Mouse (Mus musculus) activated CD4-positive, CD25-positive, alpha-beta regulatory T cell, adult 4 months (primary cell): ENCODE measurements around the gene Tmem156. TPM values are rescaled to one million over a fixed set of nuclear protein-coding genes. Genes with fewer than 3 reads are reported as not detected.
A peak's percentile ranks its signal among the peaks of the same experiment; 100 is the strongest.

Source experiments
- ATAC-seq: one replicate; pipeline ENCODE4 v1.8.0; 2017
- polyA plus RNA-seq, 2 experiments: library from polyadenylated mRNA; unstranded; fragments of 100-300 nt; shearing (Covaris generic); gene quantifications; one replicate each; pipeline ENCODE4 v1.2.1; 2017

The Tmem156 gene
- polyA plus RNA-seq, 2 experiments from 2014 or later: 16.2 to 21.7 TPM

DNA sequence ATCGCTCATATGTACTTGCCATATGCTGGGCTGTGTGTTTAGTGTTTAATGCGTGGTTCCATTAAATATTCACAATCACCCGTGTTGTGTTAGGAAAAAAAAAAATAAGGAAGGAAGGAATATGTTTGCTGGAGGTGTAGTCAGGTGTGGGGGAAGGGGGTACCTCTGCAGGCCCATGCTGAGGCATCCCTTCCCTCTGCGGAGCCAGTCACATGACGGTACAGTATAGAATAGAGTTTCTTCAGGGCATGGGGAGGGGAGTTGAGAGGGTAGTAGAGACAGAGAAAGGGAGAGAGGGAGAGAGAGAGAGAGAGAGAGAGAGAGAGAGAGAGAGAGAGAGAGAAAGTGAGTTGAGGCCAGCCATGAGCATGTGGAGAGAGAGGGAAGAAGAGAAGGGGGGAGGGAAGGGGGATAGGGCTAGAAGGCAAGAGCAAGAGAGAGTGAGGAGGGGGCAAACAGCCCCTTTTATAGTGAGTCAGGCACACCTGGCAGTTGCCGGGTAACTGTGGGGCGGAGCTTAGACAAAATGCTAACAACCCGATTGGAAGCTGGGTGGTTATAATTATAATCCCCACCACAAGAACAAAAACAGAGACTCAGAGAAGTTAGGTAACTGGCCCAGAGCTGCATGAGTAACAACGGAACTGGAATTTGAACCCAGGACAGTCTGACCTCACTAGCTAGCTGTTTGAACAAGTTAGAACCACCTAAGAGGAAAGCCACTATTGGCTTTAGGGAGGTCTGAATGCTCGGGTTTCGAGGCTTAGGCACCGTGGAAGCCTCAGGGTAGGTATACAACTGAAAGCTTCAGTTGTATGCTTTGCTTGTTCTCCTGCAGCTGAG, 45.3 kb downstream of the Tmem156 start:
- no peak for ATAC-seq

DNA sequence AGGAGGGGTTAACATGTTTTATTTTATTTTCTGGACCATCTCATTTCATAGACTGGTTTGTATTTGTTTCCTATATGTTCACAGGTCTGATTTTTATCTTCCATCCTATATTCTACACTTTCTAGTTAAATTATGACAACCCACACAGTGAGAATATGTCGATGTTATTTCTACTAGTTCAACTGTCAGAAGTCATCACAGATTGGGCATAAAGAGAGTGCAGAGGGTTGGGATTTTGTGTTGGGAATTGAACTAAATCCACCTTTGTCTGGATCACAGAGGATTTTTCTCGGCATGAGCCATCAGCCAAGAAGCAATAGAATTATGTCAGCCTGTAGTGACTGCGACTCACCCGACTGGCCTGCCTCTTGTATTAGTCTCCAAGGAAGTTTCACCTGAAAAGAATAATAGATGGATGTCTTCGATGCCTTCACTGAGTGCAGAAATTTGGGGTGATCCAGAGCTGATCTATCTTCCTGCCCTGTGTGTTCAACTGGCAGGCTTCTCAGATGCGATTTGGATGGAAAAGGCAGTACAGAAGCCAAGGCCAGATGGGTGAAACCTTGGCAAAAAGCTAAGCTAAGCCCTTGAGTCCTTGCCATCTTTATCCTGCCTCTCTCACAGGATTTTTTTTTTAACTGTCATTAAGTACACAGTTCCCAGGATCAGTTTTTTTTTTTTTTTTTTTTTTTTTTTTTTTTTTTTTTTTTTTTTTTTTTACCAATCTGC, 46.1 kb downstream of the Tmem156 start:
- ATAC-seq: no peak

DNA sequence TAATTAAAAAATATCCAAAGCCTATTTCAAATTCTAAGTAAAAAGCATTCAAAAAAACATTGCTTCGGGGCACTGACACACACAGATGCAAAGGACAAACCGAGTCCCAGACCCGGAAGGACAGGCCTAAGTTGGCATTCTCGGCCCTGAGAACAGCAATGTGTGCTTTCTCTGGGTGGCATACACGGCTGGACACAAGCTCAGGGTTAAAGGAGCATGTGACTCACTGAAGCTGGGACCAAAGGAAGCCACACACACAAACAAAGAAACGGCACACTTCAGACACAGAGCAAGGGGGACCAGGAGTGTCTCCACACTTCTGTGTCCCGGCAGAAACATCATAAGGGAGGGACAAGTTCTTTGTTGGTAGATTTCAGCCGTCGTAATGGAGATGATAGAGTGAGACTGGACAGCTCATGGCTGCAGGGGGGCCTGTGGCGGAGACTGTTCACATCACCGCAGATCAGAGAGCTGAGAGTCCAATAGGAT, 48.5 kb downstream of the Tmem156 start:
- no peak for ATAC-seq

DNA sequence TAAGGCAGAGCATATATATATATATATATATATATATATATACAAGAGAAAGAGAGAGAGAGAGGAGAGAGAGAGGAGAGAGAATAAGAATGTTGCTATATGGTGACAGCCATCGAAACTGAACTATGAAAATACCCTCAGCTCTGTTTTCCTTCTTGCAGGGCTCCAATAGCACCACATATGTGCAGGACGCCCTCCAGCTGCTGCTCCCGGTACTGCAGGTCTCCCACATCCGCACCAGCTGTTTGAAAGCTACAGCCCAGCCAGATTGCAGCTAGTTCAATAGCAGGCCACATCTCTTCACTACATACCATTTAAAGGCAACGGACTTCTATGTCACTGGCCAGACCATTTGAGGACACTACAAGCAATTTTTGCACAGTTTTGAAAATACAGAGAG, 51.5 kb downstream of the Tmem156 start:
- no peak for ATAC-seq

DNA sequence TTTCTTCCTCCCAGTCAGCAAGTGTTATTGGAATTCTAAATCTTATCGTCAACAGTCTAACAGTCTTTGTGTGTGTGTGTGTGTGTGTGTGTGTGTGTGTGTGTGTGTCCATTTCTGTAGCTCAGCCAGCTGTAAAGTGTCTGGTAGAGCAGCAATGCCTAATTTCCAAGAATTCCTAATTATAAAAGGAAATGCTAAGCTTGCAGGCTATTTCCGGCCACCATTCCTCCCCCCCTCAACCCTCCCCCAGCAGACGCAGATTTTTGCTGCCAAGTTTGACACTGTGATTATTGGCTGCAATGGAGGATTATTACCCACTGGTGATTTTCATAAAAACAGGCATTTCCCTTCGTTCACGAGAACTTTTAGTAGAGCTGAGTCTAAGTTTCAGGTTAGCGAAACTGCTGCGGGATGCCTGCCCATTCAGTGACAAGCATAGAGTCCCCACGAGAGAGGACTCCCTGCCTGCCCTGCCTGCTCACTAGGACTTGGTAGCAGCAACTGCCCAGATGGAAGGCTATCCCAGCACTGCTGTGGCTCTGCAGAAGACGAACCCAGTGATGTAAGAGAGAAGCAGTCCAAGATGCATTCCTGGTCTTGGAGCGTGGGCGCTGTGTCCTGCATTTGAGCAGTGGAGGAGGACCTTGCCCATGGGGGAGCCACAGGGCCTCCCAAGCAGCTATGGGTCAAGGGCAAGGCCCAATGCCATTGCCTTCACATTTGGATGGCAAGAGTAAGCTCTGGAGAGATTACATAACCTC, 52.9 kb downstream of the Tmem156 start:
- no peak for ATAC-seq

DNA sequence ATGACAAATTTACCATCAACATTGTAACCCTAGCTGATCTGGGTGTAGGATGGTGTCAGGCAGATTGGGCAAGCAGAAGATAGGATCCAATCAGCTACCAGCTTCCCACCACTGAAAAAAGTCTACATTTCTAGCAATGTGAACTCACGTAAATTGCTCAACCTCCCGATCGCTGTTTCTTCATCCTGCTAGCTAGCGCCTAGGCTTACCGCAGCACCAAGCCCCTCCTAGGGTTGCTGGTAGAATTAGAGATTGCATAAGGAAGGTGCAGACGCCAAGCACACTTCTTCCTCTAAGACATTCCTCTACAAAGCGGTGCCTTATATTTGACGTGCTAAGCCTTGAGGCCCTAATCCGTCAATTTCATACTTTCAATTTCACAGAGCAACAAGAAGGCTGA, 53.6 kb downstream of the Tmem156 start:
- ATAC-seq: no peak

DNA sequence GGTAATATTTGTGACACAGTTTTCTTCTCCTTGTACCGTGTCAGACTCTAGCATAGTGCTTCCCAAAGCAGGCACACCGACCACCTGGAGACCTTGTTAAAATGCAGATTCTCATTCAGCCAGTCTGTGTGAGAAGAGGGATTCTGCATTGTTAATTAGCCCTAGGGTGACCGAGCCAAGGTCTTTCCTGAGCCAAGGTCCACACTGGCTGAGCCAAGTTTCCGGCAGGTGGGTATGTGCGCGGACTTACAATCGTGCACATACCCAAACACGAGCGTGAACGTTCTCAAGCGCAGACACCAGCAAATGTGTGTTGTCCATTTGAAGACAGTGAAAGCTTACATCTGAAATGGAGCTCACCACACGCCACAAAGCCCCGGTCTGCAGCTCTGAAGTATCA, 55.3 kb downstream of the Tmem156 start:
- no peak for ATAC-seq

DNA sequence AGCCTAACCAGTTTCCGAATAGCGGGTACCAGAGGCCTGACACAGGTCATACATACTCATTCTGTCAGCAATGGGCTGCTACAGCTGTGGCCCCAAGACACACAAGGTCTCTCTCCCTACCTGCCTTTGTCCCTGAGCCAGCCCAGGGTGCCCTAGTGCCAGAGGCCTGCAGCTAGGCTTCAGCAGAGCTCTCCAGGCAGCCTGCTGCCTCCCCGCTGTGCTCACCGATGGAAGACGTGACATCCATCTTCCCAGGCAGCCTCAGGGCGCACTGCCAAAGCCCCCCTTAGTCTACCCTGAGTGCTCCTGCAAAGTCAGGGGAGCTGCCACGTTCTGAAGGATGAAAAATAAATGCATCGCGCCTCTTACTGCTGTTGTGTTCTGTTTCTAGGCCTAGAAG, 63.9 kb downstream of the Tmem156 start:
- ATAC-seq: no peak

DNA sequence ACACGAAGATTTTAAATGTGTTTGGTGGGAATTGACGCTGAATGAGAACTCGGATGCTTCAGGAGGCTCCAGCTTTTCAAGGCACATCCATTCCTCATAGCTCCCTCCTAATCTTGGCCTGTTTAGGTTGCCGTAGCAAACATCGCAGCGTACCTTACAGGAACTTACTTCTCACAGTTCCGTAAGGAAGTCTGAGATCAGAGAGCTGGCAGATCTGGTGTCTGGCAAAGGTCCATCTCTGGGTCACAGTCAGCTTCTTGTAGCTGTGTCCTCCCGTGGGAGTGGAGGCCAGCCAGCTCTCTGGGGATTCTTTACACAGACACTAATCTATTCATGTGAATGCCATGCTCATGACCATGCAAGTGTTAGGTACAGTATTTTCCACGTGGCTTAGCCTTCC, 65.2 kb downstream of the Tmem156 start:
- ATAC-seq: no peak

DNA sequence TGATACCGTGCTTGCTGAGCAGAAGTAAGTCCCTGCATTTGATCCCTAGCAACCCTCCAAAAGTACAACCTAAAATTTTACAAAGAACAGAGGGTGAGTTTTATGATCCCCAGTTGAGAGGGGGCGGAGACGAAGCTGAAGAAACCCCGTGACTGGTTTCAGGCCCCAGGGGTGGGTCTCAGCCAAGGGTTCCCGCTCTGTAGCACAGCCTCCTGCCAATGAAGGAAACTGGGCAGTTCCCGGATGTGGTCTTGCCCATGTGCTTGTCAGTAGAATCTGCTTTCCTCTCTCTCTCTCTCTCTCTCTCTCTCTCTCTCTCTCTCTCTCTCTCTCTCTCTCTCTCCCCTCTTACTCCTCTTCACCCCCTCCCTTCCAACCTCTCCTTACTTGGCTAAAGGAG, 66.0 kb downstream of the Tmem156 start:
- peak; percentile 97 for ATAC-seq

DNA sequence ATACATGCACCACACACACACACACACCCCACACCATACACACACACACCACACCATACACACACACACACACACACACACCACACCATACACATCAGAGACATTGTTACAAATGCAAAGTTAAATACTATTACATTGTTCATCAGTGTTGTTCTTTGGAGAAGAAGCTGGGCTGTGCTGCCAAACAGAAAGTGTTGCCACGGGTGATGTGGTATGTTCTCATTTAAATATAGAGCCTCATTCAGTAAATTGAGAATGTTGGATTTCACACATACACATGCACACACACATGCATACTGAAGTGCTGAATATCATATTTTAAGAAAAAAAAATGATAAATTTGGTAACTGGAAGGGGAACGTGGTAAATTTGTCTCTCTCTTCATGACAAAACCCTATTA, 67.3 kb downstream of the Tmem156 start:
- ATAC-seq: no peak

DNA sequence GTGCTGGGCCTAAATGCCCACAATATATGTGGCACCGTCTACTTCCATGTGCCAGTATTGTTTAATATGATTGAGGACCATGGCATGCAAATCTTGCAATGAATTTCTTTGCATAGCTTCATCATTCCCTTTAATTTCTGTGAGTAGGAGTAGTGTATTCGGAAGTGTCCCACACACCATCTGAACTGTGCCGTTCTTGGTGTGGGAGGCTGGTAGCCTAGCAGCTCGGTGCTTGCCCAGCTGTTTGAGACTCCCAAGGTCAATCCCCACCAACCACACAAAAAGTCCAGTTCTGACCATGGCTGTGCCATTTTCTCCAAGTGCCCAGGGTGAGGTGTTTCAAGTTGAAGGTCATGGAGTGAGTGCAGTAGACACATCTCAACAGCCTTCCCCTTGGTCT, 69.9 kb downstream of the Tmem156 start:
- no peak for ATAC-seq

DNA sequence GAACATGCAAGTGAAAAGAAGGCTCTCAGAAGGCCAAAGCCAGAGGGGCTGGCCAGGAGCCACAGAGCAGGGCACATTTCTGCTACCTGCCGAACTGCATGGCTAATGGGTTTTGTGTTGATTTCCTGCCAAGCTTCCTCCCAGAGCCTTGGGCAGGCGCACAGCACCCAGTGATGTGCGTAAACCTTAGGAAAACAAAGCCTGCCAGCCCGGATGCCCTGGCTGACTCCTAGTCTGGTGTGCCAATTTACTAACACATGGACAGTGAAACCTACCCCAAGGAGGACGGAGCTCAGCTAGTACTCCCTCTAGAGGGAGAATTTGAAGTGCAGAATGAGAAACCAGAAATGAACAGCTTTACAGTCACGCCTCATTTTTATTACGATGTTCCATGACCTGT, 72.1 kb downstream of the Tmem156 start:
- peak; percentile 78 for ATAC-seq

DNA sequence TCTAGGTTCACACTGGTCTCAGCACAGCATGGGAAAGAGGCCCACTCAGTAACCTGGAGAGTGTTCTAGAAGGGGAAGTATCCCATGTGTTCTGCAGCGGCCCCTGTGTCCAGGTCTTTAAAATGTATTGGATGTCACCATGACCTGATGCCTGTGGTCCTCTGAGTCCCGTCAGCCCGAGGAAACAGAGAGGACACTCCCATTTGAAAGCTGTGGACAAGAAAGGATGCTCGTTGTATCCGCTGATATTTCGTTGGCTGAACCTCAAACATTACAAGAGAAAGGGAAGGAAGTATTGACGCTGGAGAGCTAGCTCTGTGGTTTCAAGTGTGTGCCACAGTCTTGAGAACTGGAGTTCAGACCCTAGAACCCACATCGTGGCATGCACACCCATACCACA, 72.8 kb downstream of the Tmem156 start:
- ATAC-seq: peak; percentile 50

DNA sequence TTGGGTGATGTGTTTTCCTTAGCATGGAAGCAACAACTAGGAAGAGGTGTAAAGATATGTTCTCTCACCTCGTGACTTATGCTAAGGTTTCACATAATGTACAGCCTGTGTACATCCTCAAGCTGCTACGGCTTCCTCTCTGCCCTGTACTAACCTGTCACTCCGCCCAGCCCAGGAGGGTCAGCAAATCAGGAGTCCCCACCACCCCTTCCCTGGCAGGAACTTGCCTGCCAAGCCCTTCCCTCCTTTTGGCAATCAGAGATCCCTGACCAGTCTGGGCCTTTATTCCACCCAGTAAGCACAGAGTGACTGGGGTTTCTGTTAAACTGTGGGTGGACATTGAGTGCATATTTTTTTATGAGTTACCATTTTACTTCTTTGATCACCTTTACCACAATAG, 76.4 kb downstream of the Tmem156 start:
- no peak for ATAC-seq

DNA sequence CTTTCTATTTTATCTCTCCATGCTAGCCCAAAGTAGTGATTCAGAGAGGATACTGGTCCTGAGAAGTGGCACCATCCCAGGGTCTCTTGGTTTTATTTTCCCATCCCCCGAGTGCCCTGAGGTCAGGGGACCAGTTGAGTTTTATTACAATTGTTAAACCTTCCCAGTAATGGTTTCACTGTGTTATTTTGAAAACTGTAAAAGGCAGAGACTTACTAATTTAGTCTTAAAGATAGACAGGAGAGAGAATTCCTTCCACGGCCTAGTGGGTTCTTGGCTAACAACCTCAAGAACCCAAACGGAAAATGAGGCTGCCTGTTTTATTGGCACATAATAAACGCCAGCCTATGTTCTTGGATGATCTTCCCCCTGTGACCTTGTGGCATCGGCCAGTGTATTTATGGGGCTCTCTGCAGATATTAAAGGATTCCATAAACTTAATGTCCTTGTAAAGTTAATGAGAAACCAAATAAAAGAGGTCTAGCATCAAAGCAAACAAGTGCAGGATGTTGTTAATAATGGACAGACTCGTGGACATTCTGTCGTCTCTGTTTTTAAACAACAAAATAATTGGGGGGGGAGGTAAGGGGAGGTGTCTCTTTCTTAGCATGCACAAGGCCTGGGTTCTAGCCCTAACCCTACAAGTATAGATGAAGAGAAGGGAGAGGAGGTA, 79.9 kb downstream of the Tmem156 start:
- ATAC-seq: no peak

DNA sequence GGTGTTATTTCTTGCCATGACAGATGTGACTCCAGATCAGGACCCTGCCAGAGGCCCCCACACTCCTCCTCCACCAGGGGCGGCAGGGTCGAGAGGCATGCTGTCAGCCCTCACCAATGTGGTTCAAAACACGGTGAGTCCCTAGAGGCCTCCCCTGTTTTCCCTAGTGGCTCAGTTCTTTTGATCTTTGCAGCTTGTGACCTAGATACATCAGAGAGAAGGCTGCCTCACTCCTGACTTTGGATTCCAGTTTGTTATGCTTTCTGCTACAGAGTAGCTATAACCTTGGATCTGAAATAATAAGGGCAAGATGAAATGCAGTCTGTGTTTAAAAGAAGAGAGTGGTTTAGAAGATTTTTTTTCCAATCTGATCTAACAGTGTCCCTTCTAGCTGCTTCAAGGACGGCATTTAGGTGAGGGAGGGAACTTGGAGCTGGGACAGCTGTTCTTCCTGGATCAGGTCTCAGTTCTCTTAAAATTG, 85.9 kb downstream of the Tmem156 start:
- no peak for ATAC-seq

DNA sequence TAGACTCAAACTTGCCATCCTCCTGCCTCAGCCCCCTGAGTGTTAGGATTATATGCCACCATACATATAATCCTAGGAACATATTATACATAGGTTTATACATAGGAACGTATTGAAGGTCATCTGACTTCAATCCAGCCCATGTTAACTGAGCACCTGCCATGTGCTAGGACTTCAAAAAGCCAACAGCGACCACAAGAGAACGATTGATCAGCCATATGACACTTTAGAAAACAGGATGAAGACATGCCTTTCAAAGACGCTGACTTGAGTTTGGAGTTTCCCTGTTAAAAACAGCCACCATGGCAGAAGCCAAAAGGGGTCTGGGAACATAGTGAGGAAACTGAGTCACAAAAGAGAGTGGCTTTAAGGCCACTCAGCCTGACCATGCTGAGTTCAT, 86.7 kb downstream of the Tmem156 start:
- ATAC-seq: no peak
